Mouse (Mus musculus) CH12.LX (cell line): ENCODE results near the gene Rpl35a. TPM values are rescaled to one million over a fixed set of nuclear protein-coding genes. Genes with fewer than 3 reads are reported as not detected.

Source experiments
- DNase-seq: peaks from one replicate; pipeline ENCODE4 v3.0.0-alpha.2; 2013; ENCODE audit errors: extremely low read depth
- H3K27ac ChIP-seq: 2 replicates; pipeline ENCODE4 v1.5.1; 2012; ENCODE audit warnings: low read depth, mild to moderate bottlenecking, control low read depth, moderate library complexity; ENCODE audit not compliant: insufficient read depth
- H3K27me3 ChIP-seq: replicated peaks from 2 replicates; pipeline ENCODE3; 2012; ENCODE audit warnings: inconsistent platforms
- H3K36me3 ChIP-seq, 2 experiments: replicated peaks in 1 of 2; 2 replicates each; pipeline versions ENCODE3 to v1.6.1; 2012; ENCODE audit warnings: inconsistent platforms in 1 of 2, low read length in 1 of 2, mild to moderate bottlenecking in 1 of 2, mixed read lengths in 1 of 2, moderate library complexity in 1 of 2; ENCODE audit not compliant: control insufficient read depth in 1 of 2, insufficient read depth in 1 of 2
- H3K4me1 ChIP-seq, 2 experiments: 2 replicates each; pipeline ENCODE4 v1.6.1; 2012; ENCODE audit warnings: inconsistent platforms in 1 of 2, moderate library complexity in 1 of 2; ENCODE audit not compliant: insufficient read depth in 2 of 2, control insufficient read depth in 1 of 2
- H3K4me2 ChIP-seq: 2 replicates; pipeline ENCODE4 v1.6.1; 2012; ENCODE audit warnings: low read depth, mild to moderate bottlenecking, control low read depth; ENCODE audit not compliant: poor library complexity, insufficient read depth, severe bottlenecking
- H3K4me3 ChIP-seq, 3 experiments: fragments of 150-350 bp in 1 of 3; sonication (generic) in 1 of 3; replicated peaks in 1 of 3; 2 replicates each; pipeline versions ENCODE3 to v1.5.1; 2011 to 2012; ENCODE audit warnings: low read depth in 2 of 3, low read length in 2 of 3, mild to moderate bottlenecking in 2 of 3, moderate library complexity in 2 of 3, control low read depth in 1 of 3, improper control_type of control experiment in 1 of 3, inconsistent platforms in 1 of 3, mixed read lengths in 1 of 3; ENCODE audit not compliant: poor library complexity in 1 of 3
- H3K79me2 ChIP-seq: replicated peaks from 2 replicates; pipeline ENCODE4 v1.6.1; 2012; ENCODE audit warnings: mild to moderate bottlenecking, moderate library complexity; ENCODE audit not compliant: control insufficient read depth, poor library complexity, insufficient read depth, severe bottlenecking; ENCODE audit errors: extremely low read depth
- H3K9ac ChIP-seq: 2 replicates; pipeline ENCODE4 v1.6.1; 2012; ENCODE audit warnings: low read depth, mild to moderate bottlenecking, control low read depth, moderate library complexity; ENCODE audit not compliant: insufficient read depth
- H3K9me3 ChIP-seq: replicated peaks from 2 replicates; pipeline ENCODE3; 2012; ENCODE audit warnings: low read length, inconsistent platforms, mixed read lengths
- BHLHE40 ChIP-seq: IDR thresholded peaks from 2 replicates; pipeline ENCODE4 v1.6.1; 2011; ENCODE audit warnings: mild to moderate bottlenecking, low read depth, low read length, improper control_type of control experiment
- CHD2 ChIP-seq: IDR thresholded peaks from 2 replicates; pipeline ENCODE4 v1.6.1; 2011; ENCODE audit warnings: low read length, improper control_type of control experiment
- CTCF ChIP-seq, 2 experiments: IDR thresholded peaks in 1 of 2; conservative IDR thresholded peaks in 1 of 2; 2 replicates each; pipeline ENCODE4 v1.5.1; 2011 to 2012; ENCODE audit warnings: low read depth in 2 of 2, low read length in 2 of 2, improper control_type of control experiment in 1 of 2, inconsistent platforms in 1 of 2, mild to moderate bottlenecking in 1 of 2, moderate library complexity in 1 of 2
- ELF1 ChIP-seq: IDR thresholded peaks from 2 replicates; pipeline ENCODE4 v1.6.1; 2014; ENCODE audit warnings: low read depth, mild to moderate bottlenecking, inconsistent platforms, low read length, improper control_type of control experiment
- ETS1 ChIP-seq: conservative IDR thresholded peaks from 2 replicates; pipeline ENCODE4 v1.6.1; 2012; ENCODE audit warnings: low read depth, mild to moderate bottlenecking, inconsistent platforms, low read length, improper control_type of control experiment, moderate library complexity
- GABPA ChIP-seq: IDR thresholded peaks from 2 replicates; pipeline ENCODE4 v1.6.1; 2012; ENCODE audit warnings: low read depth, low read length, improper control_type of control experiment, inconsistent platforms; ENCODE audit not compliant: insufficient replicate concordance
- HCFC1 ChIP-seq: IDR thresholded peaks from 2 replicates; pipeline ENCODE4 v1.6.1; 2012; ENCODE audit warnings: low read depth, mild to moderate bottlenecking, inconsistent platforms, low read length, improper control_type of control experiment
- JUND ChIP-seq: conservative IDR thresholded peaks from 2 replicates; pipeline ENCODE4 v1.6.1; 2011; ENCODE audit warnings: low read depth, low read length, improper control_type of control experiment
- MAFK ChIP-seq: IDR thresholded peaks from 2 replicates; pipeline ENCODE4 v1.6.1; 2011; ENCODE audit warnings: low read length, improper control_type of control experiment; ENCODE audit not compliant: insufficient replicate concordance
- MAX ChIP-seq: IDR thresholded peaks from 2 replicates; pipeline ENCODE4 v1.6.1; 2011; ENCODE audit warnings: low read length, improper control_type of control experiment
- MXI1 ChIP-seq: IDR thresholded peaks from 2 replicates; pipeline ENCODE4 v1.6.1; 2011; ENCODE audit warnings: mild to moderate bottlenecking, low read depth, low read length, improper control_type of control experiment
- NRF1 ChIP-seq: IDR thresholded peaks from 2 replicates; pipeline ENCODE4 v1.6.1; 2014; ENCODE audit warnings: low read depth, mild to moderate bottlenecking, inconsistent platforms, low read length, improper control_type of control experiment, moderate library complexity
- PAX5 ChIP-seq: IDR thresholded peaks from 2 replicates; pipeline ENCODE4 v1.6.1; 2012; ENCODE audit warnings: low read length, inconsistent platforms, mixed read lengths
- POLR2A ChIP-seq: IDR thresholded peaks from 2 replicates; pipeline ENCODE4 v1.6.1; 2011; ENCODE audit warnings: low read depth, mild to moderate bottlenecking, improper control_type of control experiment, low read length
- RCOR1 ChIP-seq: conservative IDR thresholded peaks from 2 replicates; pipeline ENCODE4 v1.6.1; 2012; ENCODE audit warnings: low read depth, mild to moderate bottlenecking, inconsistent platforms, low read length, improper control_type of control experiment
- SIN3A ChIP-seq: IDR thresholded peaks from 2 replicates; pipeline ENCODE4 v1.6.1; 2012; ENCODE audit warnings: low read length, improper control_type of control experiment, inconsistent platforms
- TCF12 ChIP-seq: IDR thresholded peaks from 2 replicates; pipeline ENCODE4 v1.6.1; 2014; ENCODE audit warnings: low read depth, mild to moderate bottlenecking, inconsistent platforms, low read length, improper control_type of control experiment
- USF2 ChIP-seq: conservative IDR thresholded peaks from 2 replicates; pipeline ENCODE4 v1.6.1; 2011; ENCODE audit warnings: low read depth, low read length, improper control_type of control experiment
- ZKSCAN1 ChIP-seq: IDR thresholded peaks from 2 replicates; pipeline ENCODE4 v1.6.1; 2012; ENCODE audit warnings: low read depth, inconsistent platforms, low read length, improper control_type of control experiment, borderline replicate concordance
- ZMIZ1 ChIP-seq: IDR thresholded peaks from 2 replicates; pipeline ENCODE4 v1.6.1; 2012; ENCODE audit warnings: low read depth, mild to moderate bottlenecking, inconsistent platforms, low read length, improper control_type of control experiment
- dilution Hi-C: fragments of 300-500 bp; cut with MboI; formaldehyde crosslinking; loops from 2 replicates; pipeline ENCODE4 v1.14.3; 2020; ENCODE audit warnings: low sequenced_read_pairs; ENCODE audit not compliant: extremely low pct_unique_long_range_greater_than_20kb, extremely low pct_ligation_motif_present
- in situ Hi-C: fragments of 300-500 bp; cut with MboI; formaldehyde crosslinking; loops from 3 replicates; pipeline ENCODE4 v1.14.3; 2019; ENCODE audit warnings: low sequenced_read_pairs, low pct_ligation_motif_present, low pct_unique_long_range_greater_than_20kb, mixed read lengths
- polyA plus RNA-seq: library from polyadenylated mRNA; unstranded; fragments of >175 nt; gene quantifications from 2 replicates; pipeline ENCODE4 v1.2.1, GENCODE M21; 2012; ENCODE audit warnings: low read depth; ENCODE audit not compliant: insufficient read length
- total RNA-seq, 2 experiments: library from RNA; depleted of rRNA; stranded (reverse); fragments of 300-350 nt in 1 of 2; fragments of >200 nt in 1 of 2; gene quantifications; 2 replicates each; pipeline ENCODE4 v1.2.3; 2012 to 2014

The Rpl35a gene
- total and polyA plus RNA-seq, 3 experiments = 3,182 to 7,521 (median 3,875) TPM

DNA sequence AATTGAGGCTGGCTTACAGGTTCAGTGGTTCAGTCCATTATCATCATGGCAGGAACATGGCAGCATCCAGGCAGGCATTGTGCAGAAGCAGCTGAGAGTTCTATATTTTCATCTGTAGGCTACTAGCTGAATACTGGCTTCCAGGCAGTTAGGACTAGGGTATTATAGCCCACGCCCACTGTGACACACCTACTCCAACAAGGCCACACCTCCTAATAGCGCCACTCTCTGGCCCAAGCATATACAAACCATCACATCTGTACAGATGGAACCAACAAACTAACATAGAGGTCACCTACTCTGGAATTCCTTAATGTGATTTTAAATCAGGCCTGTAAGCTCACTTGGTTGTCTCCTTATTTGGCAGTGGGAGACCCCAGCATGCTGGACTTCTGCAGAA, 7.6 kb upstream of the Rpl35a start:
- in situ Hi-C loops = no loop called here

DNA sequence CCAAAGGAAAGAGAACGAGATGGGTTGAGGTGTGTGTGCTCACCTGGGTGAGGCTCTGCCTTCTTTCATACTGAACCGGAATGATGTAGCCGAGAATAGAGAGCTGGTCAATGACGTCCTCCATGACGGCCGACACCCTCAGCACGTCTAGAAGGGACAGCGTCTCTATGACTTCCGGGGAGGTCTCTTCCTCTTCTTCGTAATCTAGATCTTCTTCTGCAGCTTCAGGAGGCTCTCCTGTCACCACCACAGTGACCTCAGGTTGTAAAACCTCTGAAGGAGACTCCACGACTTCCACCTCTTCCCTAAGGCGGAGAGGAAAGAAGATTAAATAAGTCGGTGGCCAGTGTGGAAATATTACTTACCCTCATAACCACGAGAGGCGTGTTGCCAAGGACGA, 6.4 kb upstream of the Rpl35a start:
- in situ Hi-C loops = no loop called here
- Histone ChIP-seq H3K4me3 (no peak overlapping the region), H3K4me2 (no peak overlapping the region), H3K79me2 (no peaks in the 10 kb centered on the region), H3K27ac (no peak overlapping the region), H3K4me1 (peaks cover 0 to 2% of the 10 kb centered on the region in 2 experiments; a peak in 1 of 4 replicates), H3K27me3 (peaks cover 6% of the 10 kb centered on the region), H3K36me3 (no peaks in the 10 kb centered on the region), H3K9me3 (no peaks in the 10 kb centered on the region), H3K9ac (no peak overlapping the region)
- no peak for DNase-seq
- TF ChIP-seq HCFC1 (no peak), MAX (no peak)
- dilution Hi-C loops = no loop called here

More for the DNA sequence above, 7.6 kb upstream of the Rpl35a start:
- H3K9ac ChIP-seq = no peak overlapping the region
- DNase-seq = no peak
- no peak overlapping the region for H3K27ac ChIP-seq
- no peaks in the 10 kb centered on the region for H3K9me3 ChIP-seq
- H3K4me3 ChIP-seq = no peak overlapping the region
- H3K36me3 ChIP-seq = no peaks in the 10 kb centered on the region
- peaks cover 0 to 2% of the 10 kb centered on the region in 2 experiments; a peak in 1 of 4 replicates for H3K4me1 ChIP-seq
- dilution Hi-C loops = no loop called here
- H3K79me2 ChIP-seq = no peaks in the 10 kb centered on the region
- peaks cover 6% of the 10 kb centered on the region for H3K27me3 ChIP-seq
- no peak overlapping the region for H3K4me2 ChIP-seq
- TF ChIP-seq MXI1 = no peak
- peak in 1 of 2 experiments; percentile 10; a peak in 1 of 4 replicates for TF ChIP-seq CTCF (conservative IDR thresholded peaks at IDR 0.05 in 1 of 2, IDR thresholded peaks at IDR 0.05 in 1 of 2; ENCODE audit: low read depth in 2 of 2, low read length in 2 of 2)

DNA sequence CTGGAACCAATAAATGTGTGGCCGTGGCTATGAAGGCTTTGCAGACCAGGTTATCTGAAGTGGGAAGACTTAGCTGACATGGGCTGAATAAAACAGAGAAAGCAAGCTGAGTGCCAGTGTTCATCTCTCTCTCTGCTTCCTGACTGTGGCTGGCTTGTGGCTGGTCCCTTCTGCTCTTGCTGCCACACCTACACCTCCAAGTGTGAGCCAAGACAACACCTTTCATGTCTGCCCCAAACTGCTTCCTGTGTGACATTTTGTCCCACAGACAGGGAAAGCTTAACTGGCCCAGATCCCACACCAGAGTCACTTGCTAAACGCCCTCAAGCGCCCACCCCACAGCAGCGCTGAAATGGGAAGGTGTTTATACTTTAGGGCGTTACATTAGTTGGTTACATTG, 3.1 kb upstream of the Rpl35a start:
- dilution Hi-C loops (no loop called here), in situ Hi-C loops (no loop called here)
- Histone ChIP-seq H3K4me3 (no peak overlapping the region), H3K4me2 (no peak overlapping the region), H3K27me3 (peaks cover 6% of the 10 kb centered on the region), H3K27ac (no peak overlapping the region), H3K9me3 (no peaks in the 10 kb centered on the region), H3K36me3 (peaks cover 2 to 11% of the 10 kb centered on the region in 2 experiments), H3K4me1 (peaks cover 3 to 5% of the 10 kb centered on the region in 2 experiments; a peak in 3 of 4 replicates), H3K9ac (no peak overlapping the region), H3K79me2 (peaks cover 16% of the 10 kb centered on the region)
- DNase-seq = no peak
- TF ChIP-seq BHLHE40 = no peak
- no peak for TF ChIP-seq ETS1
- no peak for TF ChIP-seq ZKSCAN1
- no peak for TF ChIP-seq ELF1
- TF ChIP-seq CTCF (conservative IDR thresholded peaks at IDR 0.05 in 1 of 2, IDR thresholded peaks at IDR 0.05 in 1 of 2; ENCODE audit: low read depth in 2 of 2, low read length in 2 of 2) = no peak
- no peak for TF ChIP-seq HCFC1
- TF ChIP-seq MAFK = no peak
- no peak for TF ChIP-seq MAX
- no peak for TF ChIP-seq ZMIZ1
- no peak for TF ChIP-seq NRF1
- no peak for TF ChIP-seq USF2
- TF ChIP-seq RCOR1 = no peak
- no peak for TF ChIP-seq POLR2A
- TF ChIP-seq TCF12 = no peak
- no peak for TF ChIP-seq CHD2
- TF ChIP-seq JUND = no peak
- no peak for TF ChIP-seq PAX5
- no peak for TF ChIP-seq GABPA
- no peak for TF ChIP-seq SIN3A
- no peak for TF ChIP-seq MXI1
